Mouse (Mus musculus): ENCODE measurements around the gene Arl8a. TPM values are rescaled to one million over a fixed set of nuclear protein-coding genes. Genes with fewer than 3 reads are reported as not detected.

The Arl8a gene
- polyA plus RNA-seq, 1 experiment from 2014 or later = 47.0 TPM

Other genes with a start within 250 kb of the Arl8a start
- 9.4 and 11.2 TPM in 2 replicates for gene Ppp1r12b, start 190.9 kb upstream of the Arl8a start, polyA plus RNA-seq (2015; fragmentation: Nextera tagmentation; extraction: Ambion mirVana)
- 40.9 and 41.2 TPM in 2 replicates for gene Ube2t, start 184.3 kb upstream of the Arl8a start, polyA plus RNA-seq (2015; fragmentation: Nextera tagmentation; extraction: Ambion mirVana)
- gene Lgr6, start 41.5 kb upstream of the Arl8a start, polyA plus RNA-seq (2015; fragmentation: Nextera tagmentation; extraction: Ambion mirVana) = 11.6 and 12.8 TPM in 2 replicates
- gene Ptpn7, start 14.1 kb upstream of the Arl8a start, polyA plus RNA-seq (2015; fragmentation: Nextera tagmentation; extraction: Ambion mirVana) = 2.9 and 5.8 TPM in 2 replicates
- 0.10 TPM in 1 of 2 replicates, not detected in the other for gene Gpr37l1, start 20.9 kb downstream of the Arl8a start, polyA plus RNA-seq (2015; fragmentation: Nextera tagmentation; extraction: Ambion mirVana)
- 23.4 and 24.8 TPM in 2 replicates for gene Elf3, start 111.7 kb downstream of the Arl8a start, polyA plus RNA-seq (2015; fragmentation: Nextera tagmentation; extraction: Ambion mirVana)
- gene Rnpep, start 137.3 kb downstream of the Arl8a start, polyA plus RNA-seq (2015; fragmentation: Nextera tagmentation; extraction: Ambion mirVana) = 102 TPM in 2 replicates
- gene Timm17a, start 167.0 kb downstream of the Arl8a start, polyA plus RNA-seq (2015; fragmentation: Nextera tagmentation; extraction: Ambion mirVana) = 186 and 192 TPM in 2 replicates
- 4.5 and 4.7 TPM in 2 replicates for gene Lmod1, start 178.0 kb downstream of the Arl8a start, polyA plus RNA-seq (2015; fragmentation: Nextera tagmentation; extraction: Ambion mirVana)
- 35.2 and 39.1 TPM in 2 replicates for gene Shisa4, start 228.4 kb downstream of the Arl8a start, polyA plus RNA-seq (2015; fragmentation: Nextera tagmentation; extraction: Ambion mirVana)

All from lung, embryonic 15.5 days (tissue).